8 mouse cellular contexts compared by ENCODE assay signal in the genomic region with DNA sequence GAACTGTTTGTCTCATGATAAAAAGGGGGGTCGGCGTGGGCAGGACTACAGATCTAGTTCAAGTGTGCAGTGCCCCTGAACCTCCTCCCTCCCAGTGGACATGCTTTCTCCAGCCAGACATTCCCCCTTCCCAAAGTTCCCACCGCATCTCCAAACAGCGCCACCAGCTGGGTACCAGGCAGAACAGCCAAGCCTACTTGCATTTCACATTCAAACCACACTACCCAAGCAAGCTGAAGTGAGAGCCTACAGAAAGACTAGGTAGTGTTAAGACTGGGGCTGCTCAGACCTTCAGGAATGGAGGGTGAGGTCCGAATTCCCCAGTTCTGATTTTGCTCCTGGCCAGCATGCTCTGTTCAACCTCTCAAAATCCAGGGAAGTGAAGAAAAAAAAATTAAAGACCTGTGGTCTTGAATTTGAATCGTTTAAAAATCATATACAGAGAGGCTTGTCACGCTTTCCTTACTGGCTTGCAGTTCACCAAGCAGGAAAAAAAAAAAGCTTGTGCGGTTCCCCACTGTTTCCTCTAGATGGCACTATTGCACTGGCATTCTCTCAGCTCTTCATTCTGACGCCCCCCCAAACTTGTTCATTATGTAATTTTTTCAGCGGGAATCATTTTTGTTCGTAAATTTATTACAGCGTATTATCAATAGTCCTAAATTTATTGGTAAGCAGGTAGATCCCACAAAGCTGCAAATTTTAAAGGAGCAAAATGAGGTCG.
A peak's percentile ranks its signal among the peaks of the same experiment; 100 is the strongest.
DNase-seq lines count a peak whose midpoint lies in the region; ATAC-seq and TF ChIP-seq lines count a peak whose summit lies in the region.

No protein-coding gene starts in this region.

- H3K9me3 ChIP-seq in forebrain, postnatal 0 days (ENCODE audit: low read length) = no peaks in the 10 kb centered on the region
- H3K9me3 ChIP-seq in kidney, postnatal 0 days (replicated peaks; ENCODE audit: low read length) = no peaks in the 10 kb centered on the region

- no peak for TF ChIP-seq POLR2A in spleen, adult 2 months (IDR thresholded peaks at IDR 0.05; ENCODE audit: low read depth, low read length)

- WGBS in spleen, adult 2 months = 23% methylated on average over 13 of the region's 13 CpGs
- 20% methylated on average over 13 of the region's 13 CpGs for WGBS in forebrain, postnatal 0 days
- 23% methylated on average over 13 of the region's 13 CpGs for WGBS in kidney, postnatal 0 days

- no peak for DNase-seq in spleen, adult 2 months (ENCODE audit: low read depth in 1 of 2, low spot score in 2 of 2)
- no peak for DNase-seq in spleen, adult 12 weeks (ENCODE audit: low spot score)
- DNase-seq in c-Kit-positive CD71-positive TER-119-positive erythroid progenitor cells, embryonic 14.5 days (ENCODE audit: low spot score) = peak; percentile 25
- DNase-seq in forebrain, postnatal 0 days = peak; percentile 94
- DNase-seq in kidney, postnatal 0 days (ENCODE audit: low spot score) = peak; percentile 83
- peak; percentile 37 for DNase-seq in splenic B cell, adult 2 months (ENCODE audit: low read depth, low spot score)
- no peak for DNase-seq in urinary bladder, postnatal 10 days (ENCODE audit: low spot score)

- TF ChIP-seq CTCF in spleen, adult 2 months (IDR thresholded peaks at IDR 0.05; ENCODE audit: extremely low read depth, insufficient read depth, insufficient read length, insufficient replicate concordance) = peak; percentile 30; the same call in 1 of the 2 replicates
- TF ChIP-seq CTCF in forebrain, postnatal 0 days (IDR thresholded peaks at IDR 0.05; ENCODE audit: low read depth) = peak; percentile 78
- TF ChIP-seq CTCF in kidney, postnatal 0 days (IDR thresholded peaks at IDR 0.05; ENCODE audit: low read depth) = peak; percentile 77

- peak overlapping the region; percentile 48 for H3K4me2 ChIP-seq in forebrain, postnatal 0 days (ENCODE audit: low read depth)
- peak overlapping the region; percentile 35 for H3K4me2 ChIP-seq in kidney, postnatal 0 days (ENCODE audit: low read length)

- no peak overlapping the region for H3K27ac ChIP-seq in spleen, adult 2 months (ENCODE audit: insufficient read depth, low read length)
- H3K27ac ChIP-seq in forebrain, postnatal 0 days (ENCODE audit: low read depth, low read length) = peak overlapping the region; percentile 21; the same call in 1 of the 2 replicates
- H3K27ac ChIP-seq in kidney, postnatal 0 days = no peak overlapping the region

- H3K4me3 ChIP-seq in spleen, adult 2 months (ENCODE audit: extremely low read depth, insufficient read depth, insufficient read length) = no peak overlapping the region
- peak overlapping the region; percentile 34 for H3K4me3 ChIP-seq in forebrain, postnatal 0 days (ENCODE audit: low read depth, low read length)
- H3K4me3 ChIP-seq in kidney, postnatal 0 days (replicated peaks; ENCODE audit: low read depth, low read length) = no peak overlapping the region

- peak; percentile 79 for ATAC-seq in forebrain, postnatal 0 days
- ATAC-seq in kidney, postnatal 0 days (replicated peaks; ENCODE audit: low FRiP score, low read depth) = no peak
- peak; percentile 89 for ATAC-seq in megakaryocyte progenitor cell, adult 5-6 weeks (replicated peaks; ENCODE audit: poor library complexity)

- H3K4me1 ChIP-seq in spleen, adult 2 months (ENCODE audit: control insufficient read depth, insufficient read depth, insufficient read length) = no peaks in the 10 kb centered on the region; the same call in 1 of the 2 replicates
- H3K4me1 ChIP-seq in forebrain, postnatal 0 days (ENCODE audit: insufficient read depth) = peaks cover 12% of the 10 kb centered on the region; the same call in 1 of the 2 replicates
- H3K4me1 ChIP-seq in kidney, postnatal 0 days (replicated peaks; ENCODE audit: insufficient read depth, low read length) = no peaks in the 10 kb centered on the region

- no peaks in the 10 kb centered on the region for H3K27me3 ChIP-seq in spleen, adult 2 months (ENCODE audit: control insufficient read depth, insufficient read depth, low read length)
- H3K27me3 ChIP-seq in forebrain, postnatal 0 days (ENCODE audit: insufficient read depth, low read length) = no peaks in the 10 kb centered on the region
- H3K27me3 ChIP-seq in kidney, postnatal 0 days (ENCODE audit: insufficient read depth, low read length) = no peaks in the 10 kb centered on the region
- no peaks in the 10 kb centered on the region for H3K27me3 ChIP-seq in splenic B cell, adult 2 months (ENCODE audit: control insufficient read depth, insufficient read depth, low read length, poor library complexity, severe bottlenecking)

- peak overlapping the region; percentile 44; the same call in 1 of the 2 replicates for H3K9ac ChIP-seq in forebrain, postnatal 0 days
- H3K9ac ChIP-seq in kidney, postnatal 0 days (ENCODE audit: low read depth, low read length) = no peak overlapping the region

- no peaks in the 10 kb centered on the region for H3K36me3 ChIP-seq in spleen, adult 2 months (ENCODE audit: control insufficient read depth, insufficient read depth, low read length)
- no peaks in the 10 kb centered on the region for H3K36me3 ChIP-seq in forebrain, postnatal 0 days (ENCODE audit: insufficient read depth)
- no peaks in the 10 kb centered on the region for H3K36me3 ChIP-seq in kidney, postnatal 0 days (ENCODE audit: insufficient read depth, low read length)
- H3K36me3 ChIP-seq in splenic B cell, adult 2 months (ENCODE audit: control insufficient read depth, insufficient read depth, low read length, poor library complexity, severe bottlenecking) = no peaks in the 10 kb centered on the region

Comparison
In these comparisons a context has a peak if more than half of its experiments do, and no peak if none do; other contexts are left out.
1. DNase-seq: peak in c-Kit-positive CD71-positive TER-119-positive erythroid progenitor cells, embryonic 14.5 days (single experiment), forebrain, postnatal 0 days (single experiment), kidney, postnatal 0 days (single experiment) and splenic B cell, adult 2 months (single experiment); none in spleen, adult 2 months (0 of 2), spleen, adult 12 weeks (single experiment) and urinary bladder, postnatal 10 days (single experiment).
2. Peak in every context shown above with its lines, with median percentiles within 50 percentile points of each other: CTCF ChIP-seq.